Mouse (Mus musculus) cerebellum, adult 2 months (tissue): ENCODE data around the gene 4930556J24Rik.

Experiments used
- CTCF ChIP-seq: fragments of 200-500 bp; IDR thresholded peaks from 2 replicates; pipeline ENCODE4 v1.5.1; 2011; ENCODE audit warnings: low read depth, mild to moderate bottlenecking, control low read depth, low read length, moderate library complexity, borderline replicate concordance; ENCODE audit not compliant: insufficient read depth
- POLR2A ChIP-seq: fragments of 200-500 bp; IDR thresholded peaks from 2 replicates; pipeline ENCODE4 v1.6.1; 2011; ENCODE audit warnings: low read length, control low read depth, borderline replicate concordance; ENCODE audit not compliant: insufficient read depth

DNA sequence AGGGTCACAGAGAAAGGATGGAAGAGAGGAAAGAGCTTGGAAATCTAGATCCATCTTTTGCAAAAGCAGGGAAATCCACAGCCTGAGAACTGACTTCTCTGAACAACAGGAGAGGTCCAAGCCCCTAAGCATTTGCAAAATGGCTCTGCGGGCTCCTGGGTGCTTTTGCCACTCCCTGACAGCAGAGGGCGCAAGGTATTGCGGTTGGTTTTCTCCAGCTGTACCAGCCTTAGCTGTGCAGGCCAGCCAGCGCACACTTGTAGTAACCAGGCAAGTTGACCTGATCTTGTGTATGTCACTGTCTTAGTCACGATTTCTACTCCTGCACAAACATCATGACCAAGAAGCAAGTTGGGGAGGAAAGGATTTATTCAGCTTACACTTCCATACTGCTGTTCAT is 25.0 kb upstream of the 4930556J24Rik start:
- peak; percentile 62 for TF ChIP-seq CTCF
- TF ChIP-seq POLR2A, result no peak
